Mouse (Mus musculus) ES-Bruce4 (cell line): Measurements from ENCODE around the gene Rbpj.

Experiments used
- CTCF ChIP-seq: IDR thresholded peaks from one replicate; pipeline ENCODE4 v1.8.1; 2011; ENCODE audit warnings: low read depth, low read length
- EP300 ChIP-seq: IDR thresholded peaks from 2 replicates; pipeline ENCODE4 v1.6.1; 2011; ENCODE audit warnings: low read depth, low read length; ENCODE audit not compliant: insufficient read depth
- POLR2A ChIP-seq: IDR thresholded peaks from one replicate; pipeline ENCODE4 v1.8.1; 2011; ENCODE audit warnings: low read length; ENCODE audit not compliant: insufficient read depth

DNA sequence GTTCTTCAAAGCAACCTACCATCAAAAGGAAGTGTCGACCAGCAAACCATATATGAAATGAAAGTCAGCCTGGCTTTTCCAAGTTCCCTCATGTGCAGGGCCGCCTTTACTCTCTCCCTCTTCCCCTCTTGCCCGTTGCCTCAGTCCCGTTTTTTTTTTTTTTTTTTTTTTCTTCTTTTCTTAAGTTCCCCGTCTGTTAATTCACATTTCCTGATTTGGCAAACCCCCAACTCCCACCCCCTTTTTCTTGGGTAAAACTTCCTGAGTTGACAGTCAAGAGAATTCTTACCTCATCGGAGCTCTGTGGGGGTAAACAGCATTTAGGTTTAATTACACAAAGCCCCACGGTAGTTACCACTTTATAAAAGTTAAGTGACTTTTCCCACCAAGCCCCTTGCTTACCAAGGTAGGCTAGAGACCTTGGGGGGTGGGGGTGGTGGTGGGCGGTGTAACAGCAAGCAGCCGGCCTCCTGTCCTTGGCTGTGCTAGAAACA lies 81.1 kb downstream of the Rbpj start:
- TF ChIP-seq CTCF (no peak), EP300 (0 out of 2 replicates have a peak, but pooled peaks have one; percentile 25), POLR2A (no peak)
